Mouse (Mus musculus) limb, embryonic 13.5 days (tissue): ENCODE measurements at regions not wholly inside any gene's neighbourhood (a gene's known extent, or its start where the extent isn't known, plus 50 kb on each side); places are given as distances from the start of the nearest gene placed in this dataset.
A peak's percentile ranks its signal among the peaks of the same experiment; 100 is the strongest.

Experiments used
- ATAC-seq: fragments of 200-750 bp; cut with Nextera tagmentation; 2 replicates; pipeline ENCODE4 v1.8.0; 2017; ENCODE audit warnings: low read depth, moderate number of reproducible peaks, moderate TSS enrichment; ENCODE audit not compliant: low FRiP score
- H3K27ac ChIP-seq: fragments of 300-500 bp; sonication (generic); 2 replicates; pipeline ENCODE4 v1.5.1; 2015; ENCODE audit warnings: inconsistent platforms, mild to moderate bottlenecking, moderate library complexity
- H3K27me3 ChIP-seq: fragments of 300-500 bp; sonication (generic); 2 replicates; pipeline ENCODE4 v1.6.1; 2015; ENCODE audit warnings: mild to moderate bottlenecking, inconsistent platforms
- H3K36me3 ChIP-seq: fragments of 300-500 bp; sonication (generic); 2 replicates; pipeline ENCODE4 v1.6.1; 2015; ENCODE audit warnings: inconsistent platforms, mild to moderate bottlenecking, moderate library complexity
- H3K4me1 ChIP-seq: fragments of 300-500 bp; sonication (generic); 2 replicates; pipeline ENCODE4 v1.6.1; 2015; ENCODE audit warnings: inconsistent platforms
- H3K4me2 ChIP-seq: fragments of 300-500 bp; sonication (generic); replicated peaks from 2 replicates; pipeline ENCODE4 v1.6.1; 2015; ENCODE audit warnings: inconsistent platforms, mild to moderate bottlenecking, moderate library complexity
- H3K4me3 ChIP-seq: fragments of 300-500 bp; sonication (generic); 2 replicates; pipeline ENCODE4 v1.5.1; 2015; ENCODE audit warnings: moderate library complexity, mild to moderate bottlenecking, inconsistent platforms
- H3K9ac ChIP-seq: fragments of 300-500 bp; sonication (generic); 2 replicates; pipeline ENCODE4 v1.6.1; 2015; ENCODE audit warnings: mild to moderate bottlenecking, inconsistent platforms
- H3K9me3 ChIP-seq: fragments of 300-500 bp; sonication (generic); 2 replicates; pipeline ENCODE4 v1.6.1; 2016; ENCODE audit warnings: inconsistent platforms
- WGBS: fragments of 180-500 bp; shearing (Covaris S2); methylation state at CpG from one replicate; pipeline ENCODE4 v1.1.7; 2015; 5-methylcytosine and 5-hydroxymethylcytosine counted together

DNA sequence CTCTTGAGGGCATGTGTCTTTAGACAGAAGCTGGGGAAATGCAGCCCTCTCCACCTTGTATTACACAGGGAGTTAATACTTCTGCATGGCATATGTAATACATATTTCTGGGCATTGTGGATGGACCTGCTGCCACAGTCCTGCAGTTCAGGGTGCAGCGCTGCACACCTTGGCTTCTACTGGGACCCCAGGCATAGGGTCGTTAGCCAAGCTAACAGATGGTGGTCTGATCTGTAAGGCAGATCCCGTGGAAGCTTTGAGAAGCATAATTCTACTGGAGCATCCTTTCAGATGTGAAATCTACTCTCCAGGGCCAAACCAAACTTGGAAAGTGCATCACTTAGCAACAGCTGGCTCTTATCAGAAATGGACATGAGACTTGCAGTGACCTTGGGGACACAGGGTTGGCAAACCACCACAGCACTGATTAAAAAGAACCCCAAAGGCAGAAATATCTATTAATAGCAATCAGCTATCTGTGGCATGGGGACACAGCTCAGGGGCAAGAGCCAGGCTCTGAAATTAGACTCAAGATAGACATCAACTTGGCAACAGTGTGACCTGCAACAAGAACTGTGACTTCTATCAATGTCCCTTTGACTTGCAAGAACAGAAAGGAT lies 155.0 kb downstream of the Drd1 start:
- Histone ChIP-seq H3K4me1 (no peaks in the 10 kb centered on the region), H3K36me3 (no peaks in the 10 kb centered on the region), H3K27ac (no peak overlapping the region), H3K4me3 (no peak overlapping the region), H3K9me3 (no peaks in the 10 kb centered on the region), H3K9ac (no peak overlapping the region), H3K27me3 (no peaks in the 10 kb centered on the region), H3K4me2 (no peak overlapping the region)
- WGBS: 76% methylated on average over 3 of the region's 3 CpGs
- no peak for ATAC-seq

DNA sequence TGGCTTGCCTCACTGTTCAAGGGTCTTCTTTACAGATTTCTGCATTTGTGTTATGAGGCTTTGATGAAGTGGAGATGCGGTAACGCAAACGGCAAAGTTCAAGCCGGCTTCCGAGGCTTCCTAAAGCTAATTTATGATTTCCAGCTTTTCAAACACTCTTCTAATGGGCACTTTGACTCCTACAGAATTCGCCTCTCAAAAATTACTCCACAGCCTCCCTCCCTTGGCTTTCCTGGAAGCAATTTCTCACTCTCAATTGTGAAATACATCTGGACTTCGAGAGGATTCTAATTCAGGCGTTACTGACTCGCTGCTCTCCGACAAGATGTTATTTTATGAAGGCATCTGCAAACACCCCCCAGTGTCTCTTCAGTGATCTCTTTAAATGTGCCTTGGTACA lies 157.2 kb downstream of the Drd1 start:
- ATAC-seq: no peak
- H3K27ac ChIP-seq: no peak overlapping the region
- no peak overlapping the region for H3K4me3 ChIP-seq
- H3K9me3 ChIP-seq: no peaks in the 10 kb centered on the region
- no peaks in the 10 kb centered on the region for H3K27me3 ChIP-seq
- H3K9ac ChIP-seq: no peak overlapping the region
- WGBS: 61% methylated on average over 10 of the region's 10 CpGs
- H3K36me3 ChIP-seq: no peaks in the 10 kb centered on the region
- no peaks in the 10 kb centered on the region for H3K4me1 ChIP-seq
- no peak overlapping the region for H3K4me2 ChIP-seq

DNA sequence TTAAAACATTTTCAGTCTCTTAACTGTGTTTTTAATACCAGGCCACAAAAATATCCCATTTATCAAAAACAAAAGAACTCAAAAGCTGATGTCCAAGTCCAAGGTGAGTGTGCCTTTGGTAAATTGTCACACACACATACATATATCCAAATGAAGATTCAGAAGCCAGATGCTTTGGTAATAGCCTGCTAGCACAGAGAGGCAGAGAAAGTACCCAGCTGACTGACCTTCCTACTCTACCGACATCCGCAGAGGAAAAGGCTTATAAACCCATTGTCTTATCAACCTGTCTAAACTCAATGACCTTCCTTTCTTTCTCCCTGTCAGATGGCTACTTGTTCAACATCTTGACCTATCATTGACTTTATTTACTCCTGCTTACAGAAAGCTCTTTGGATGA lies 158.3 kb downstream of the Drd1 start:
- H3K9me3 ChIP-seq: no peaks in the 10 kb centered on the region
- ATAC-seq: no peak
- no peaks in the 10 kb centered on the region for H3K27me3 ChIP-seq
- H3K9ac ChIP-seq: no peak overlapping the region
- no peak overlapping the region for H3K4me2 ChIP-seq
- 92% methylated on average over 2 of the region's 2 CpGs for WGBS
- no peaks in the 10 kb centered on the region for H3K4me1 ChIP-seq
- H3K36me3 ChIP-seq: no peaks in the 10 kb centered on the region
- H3K4me3 ChIP-seq: no peak overlapping the region
- no peak overlapping the region for H3K27ac ChIP-seq

DNA sequence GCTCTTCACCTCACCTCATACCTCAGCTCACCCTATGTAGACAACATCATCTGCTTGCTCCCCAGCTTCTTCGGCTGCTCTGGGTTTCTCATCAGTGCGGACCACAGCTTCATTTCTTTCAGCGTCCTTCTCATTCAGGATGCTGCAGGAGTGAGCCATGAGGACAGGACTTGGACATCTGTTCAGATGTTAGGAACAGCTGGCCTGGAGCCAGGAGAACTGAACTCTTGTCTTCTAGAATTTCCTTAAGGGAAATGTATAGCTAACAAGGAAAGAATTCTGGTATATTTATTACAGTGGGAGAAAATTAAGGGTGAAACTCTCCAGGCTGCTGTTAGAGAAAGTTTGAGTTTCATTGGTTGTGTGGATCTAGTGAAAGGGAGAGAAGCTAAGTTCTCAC lies 167.1 kb downstream of the Drd1 start:
- no peaks in the 10 kb centered on the region for H3K27me3 ChIP-seq
- no peaks in the 10 kb centered on the region for H3K9me3 ChIP-seq
- no peaks in the 10 kb centered on the region for H3K4me1 ChIP-seq
- no peak overlapping the region for H3K4me2 ChIP-seq
- H3K36me3 ChIP-seq: no peaks in the 10 kb centered on the region
- H3K9ac ChIP-seq: no peak overlapping the region
- no peak overlapping the region for H3K27ac ChIP-seq
- 89% methylated on average over 3 of the region's 3 CpGs for whole genome bisulfite sequencing
- H3K4me3 ChIP-seq: no peak overlapping the region
- no peak for ATAC-seq

DNA sequence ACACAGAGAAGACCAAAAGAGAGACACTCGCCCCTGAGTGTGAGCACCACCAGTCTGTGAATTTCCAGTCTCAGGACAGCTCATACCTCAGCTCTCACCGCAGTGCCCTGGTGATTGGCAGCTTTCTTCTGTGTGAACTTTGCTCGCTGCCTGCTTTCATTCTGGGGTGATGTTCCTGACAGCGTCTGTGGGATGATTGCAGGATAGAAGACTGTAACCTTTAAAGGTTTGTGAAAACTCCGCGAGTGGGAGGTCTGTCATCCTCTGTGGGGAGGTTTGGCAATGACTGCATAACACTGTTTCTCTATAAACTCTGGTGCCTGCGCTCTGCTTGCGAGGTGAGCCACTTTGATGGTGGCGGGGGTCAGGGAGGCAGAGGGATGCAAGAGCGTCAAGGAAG lies 169.7 kb downstream of the Drd1 start:
- WGBS: 80% methylated on average over 10 of the region's 10 CpGs
- Histone ChIP-seq H3K4me1 (0 out of 2 replicates have a peak, but pooled peaks cover 2% of the 10 kb centered on the region), H3K27me3 (no peaks in the 10 kb centered on the region), H3K36me3 (no peaks in the 10 kb centered on the region), H3K4me2 (no peak overlapping the region), H3K27ac (no peak overlapping the region), H3K9ac (no peak overlapping the region), H3K4me3 (no peak overlapping the region), H3K9me3 (no peaks in the 10 kb centered on the region)
- ATAC-seq: no peak

DNA sequence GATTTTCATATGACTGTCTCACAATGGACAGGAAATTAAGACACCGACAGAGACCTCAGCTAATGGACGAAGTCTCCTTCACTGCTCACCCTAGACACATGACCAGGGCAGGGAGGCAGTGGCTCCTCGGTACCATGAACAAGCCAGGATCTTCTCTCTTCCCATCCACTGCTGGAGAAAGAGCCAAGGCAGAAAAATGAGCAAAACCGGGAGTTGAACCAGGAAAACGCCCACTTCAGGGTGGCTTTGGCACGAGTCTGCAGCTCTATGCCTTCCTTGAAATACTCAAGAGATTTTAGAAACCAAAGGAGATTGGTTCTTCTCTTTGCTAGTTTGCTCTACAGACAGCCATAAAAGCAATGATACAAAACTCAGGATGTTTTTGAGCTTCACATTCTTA lies 172.3 kb downstream of the Drd1 start:
- Histone ChIP-seq H3K9ac (no peak overlapping the region), H3K4me2 (no peak overlapping the region), H3K9me3 (peaks cover 5% of the 10 kb centered on the region; the same call in 1 of the 2 replicates), H3K4me1 (0 out of 2 replicates have a peak, but pooled peaks cover 3% of the 10 kb centered on the region), H3K27me3 (no peaks in the 10 kb centered on the region), H3K4me3 (no peak overlapping the region), H3K36me3 (no peaks in the 10 kb centered on the region), H3K27ac (no peak overlapping the region)
- no peak for ATAC-seq
- WGBS: 79% methylated on average over 6 of the region's 6 CpGs

DNA sequence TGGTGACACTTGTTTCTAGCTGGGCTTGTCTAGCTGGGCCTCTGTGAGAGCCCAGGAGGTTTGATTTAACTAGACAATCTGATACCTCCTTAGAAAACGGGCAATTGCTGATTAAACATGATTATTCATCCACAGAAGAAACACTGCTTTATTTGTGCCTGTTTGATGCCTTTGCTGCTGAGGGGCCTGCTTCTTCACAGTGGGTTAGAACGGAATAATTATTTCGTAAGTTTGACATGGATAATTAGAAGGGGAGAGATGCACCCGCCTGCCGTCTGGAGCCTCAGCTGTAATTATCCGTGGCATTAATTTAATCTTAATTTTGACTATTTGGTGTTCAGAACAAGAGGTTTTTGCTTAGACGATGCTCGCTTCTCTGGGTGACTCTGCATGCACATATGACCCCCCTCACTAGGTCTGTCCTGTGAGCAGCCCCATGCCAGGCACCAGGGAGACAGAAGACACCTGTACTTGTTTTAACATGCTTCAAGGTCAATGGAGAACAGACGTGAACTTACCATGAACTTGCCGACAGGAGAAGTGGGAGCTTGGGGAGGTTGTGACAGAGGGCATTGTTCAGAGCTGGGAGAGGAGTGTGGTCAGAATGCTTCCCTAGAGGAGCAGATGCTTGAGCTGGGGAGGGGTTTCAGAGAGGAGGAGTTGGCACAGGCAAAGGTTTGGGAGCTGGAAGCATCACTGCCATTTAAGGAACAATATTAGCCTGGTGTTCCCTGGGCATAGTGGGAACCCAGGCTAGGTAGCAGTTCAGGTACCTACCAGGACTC lies 174.8 kb downstream of the Drd1 start:
- Histone ChIP-seq H3K27me3 (no peaks in the 10 kb centered on the region), H3K4me2 (no peak overlapping the region), H3K4me1 (0 out of 2 replicates have a peak, but pooled peaks cover 3% of the 10 kb centered on the region), H3K9me3 (peaks cover 5% of the 10 kb centered on the region; the same call in 1 of the 2 replicates), H3K36me3 (no peaks in the 10 kb centered on the region), H3K27ac (no peak overlapping the region), H3K9ac (no peak overlapping the region), H3K4me3 (no peak overlapping the region)
- no peak for ATAC-seq
- 72% methylated on average over 10 of the region's 10 CpGs for WGBS

DNA sequence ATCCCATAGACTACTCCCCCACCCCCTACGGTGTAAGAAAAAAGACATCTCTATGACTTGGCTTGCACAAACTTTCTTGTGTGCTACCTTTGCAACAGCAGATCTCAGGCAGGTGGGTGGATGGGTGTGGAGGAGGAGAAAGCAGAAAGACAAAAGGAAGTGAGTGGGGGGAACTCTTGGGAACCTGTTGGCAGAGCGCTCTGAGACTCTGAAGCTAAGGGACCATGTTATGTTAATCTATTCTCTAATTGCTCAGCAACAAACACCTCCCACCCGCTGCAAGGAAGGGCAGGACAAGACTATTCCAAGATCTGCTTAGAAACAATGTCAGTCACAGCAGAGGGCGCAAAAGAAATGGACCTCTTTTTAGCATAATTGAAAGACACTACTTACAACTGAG lies 180.0 kb downstream of the Drd1 start:
- ATAC-seq: no peak
- WGBS: 80% methylated on average over 4 of the region's 4 CpGs
- H3K27me3 ChIP-seq: no peaks in the 10 kb centered on the region

DNA sequence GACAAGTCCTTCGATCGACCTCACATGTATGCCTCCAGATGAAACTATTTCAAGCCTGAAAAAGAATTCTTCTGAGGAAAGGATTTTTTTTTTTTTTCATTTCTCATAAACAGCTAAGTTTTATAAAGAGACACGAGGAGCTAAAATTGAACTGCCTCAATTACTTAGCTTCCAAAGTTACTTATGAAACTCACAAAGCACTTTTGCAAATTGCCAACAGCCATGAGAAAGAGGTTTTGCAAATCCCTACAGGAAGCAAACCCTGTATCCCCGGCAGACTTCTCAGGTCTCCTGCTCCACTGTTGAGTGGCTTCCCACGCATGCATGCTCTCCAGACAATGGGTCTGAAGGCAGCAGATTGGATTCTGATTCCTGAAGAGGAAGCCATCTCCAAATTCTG lies 190.2 kb downstream of the Drd1 start:
- H3K27ac ChIP-seq: no peak overlapping the region
- no peak overlapping the region for H3K4me2 ChIP-seq
- 72% methylated on average over 5 of the region's 5 CpGs for WGBS
- H3K4me3 ChIP-seq: no peak overlapping the region
- no peaks in the 10 kb centered on the region for H3K4me1 ChIP-seq
- no peak overlapping the region for H3K9ac ChIP-seq
- no peak for ATAC-seq
- no peaks in the 10 kb centered on the region for H3K36me3 ChIP-seq
- H3K27me3 ChIP-seq: peaks cover 6% of the 10 kb centered on the region; the same call in 1 of the 2 replicates
- no peaks in the 10 kb centered on the region for H3K9me3 ChIP-seq

More for the DNA sequence above, 180.0 kb downstream of the Drd1 start:
- Histone ChIP-seq H3K4me3 (no peak overlapping the region), H3K9me3 (peaks cover 5% of the 10 kb centered on the region; the same call in 1 of the 2 replicates), H3K9ac (no peak overlapping the region), H3K27ac (no peak overlapping the region), H3K4me1 (no peaks in the 10 kb centered on the region), H3K36me3 (no peaks in the 10 kb centered on the region), H3K4me2 (no peak overlapping the region)

DNA sequence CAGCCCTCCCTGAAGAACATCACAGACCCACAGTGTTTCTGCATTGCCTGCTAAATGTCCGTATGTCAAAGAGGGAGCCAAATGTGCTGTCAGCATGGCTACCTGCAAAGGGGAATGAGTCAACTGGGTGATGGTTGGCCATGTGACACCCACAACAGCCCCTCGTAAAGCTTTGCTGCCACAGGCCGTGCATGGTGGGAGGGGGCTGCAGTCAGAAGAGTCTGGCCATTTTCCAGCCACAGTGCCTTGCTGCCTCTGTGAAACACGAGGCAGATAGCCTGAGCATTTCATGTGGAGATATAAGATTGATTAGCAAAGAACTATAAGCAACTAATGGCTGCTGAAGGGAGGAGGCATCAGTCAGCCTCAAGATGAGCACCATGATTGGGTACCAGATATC lies 193.2 kb downstream of the Drd1 start:
- Histone ChIP-seq H3K27ac (no peak overlapping the region), H3K27me3 (peaks cover 10% of the 10 kb centered on the region), H3K36me3 (no peaks in the 10 kb centered on the region), H3K4me3 (no peak overlapping the region), H3K9ac (no peak overlapping the region), H3K4me2 (peak overlapping the region; percentile 31; the same call in 1 of the 2 replicates), H3K4me1 (no peaks in the 10 kb centered on the region), H3K9me3 (no peaks in the 10 kb centered on the region)
- ATAC-seq: no peak
- 9% methylated on average over 4 of the region's 4 CpGs for WGBS

DNA sequence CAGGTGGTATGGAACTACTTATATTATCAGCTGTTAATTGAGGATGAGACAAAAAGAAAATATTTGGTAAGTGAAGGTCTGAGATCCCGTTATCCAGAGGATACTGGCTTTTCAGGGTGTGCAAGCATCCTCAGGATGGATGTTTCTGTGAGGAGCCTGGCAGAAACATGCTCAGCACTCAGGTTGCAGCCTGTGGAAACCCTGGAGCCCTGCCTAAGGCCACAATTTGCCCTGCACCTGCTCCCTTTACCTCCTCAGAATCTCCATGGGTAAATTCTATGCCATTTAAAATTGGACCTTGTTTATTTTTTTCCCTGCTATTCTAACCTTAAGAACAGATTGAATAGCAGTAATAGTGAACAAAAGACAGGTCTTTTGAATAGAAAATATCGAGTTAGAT lies 201.3 kb downstream of the Drd1 start:
- H3K27me3 ChIP-seq: peaks cover 17% of the 10 kb centered on the region
- H3K4me1 ChIP-seq: no peaks in the 10 kb centered on the region
- H3K36me3 ChIP-seq: no peaks in the 10 kb centered on the region
- no peak for ATAC-seq
- H3K27ac ChIP-seq: no peak overlapping the region
- no peak overlapping the region for H3K4me2 ChIP-seq
- no peaks in the 10 kb centered on the region for H3K9me3 ChIP-seq
- H3K4me3 ChIP-seq: no peak overlapping the region
- WGBS: 76% methylated on average over 2 of the region's 2 CpGs
- H3K9ac ChIP-seq: no peak overlapping the region

DNA sequence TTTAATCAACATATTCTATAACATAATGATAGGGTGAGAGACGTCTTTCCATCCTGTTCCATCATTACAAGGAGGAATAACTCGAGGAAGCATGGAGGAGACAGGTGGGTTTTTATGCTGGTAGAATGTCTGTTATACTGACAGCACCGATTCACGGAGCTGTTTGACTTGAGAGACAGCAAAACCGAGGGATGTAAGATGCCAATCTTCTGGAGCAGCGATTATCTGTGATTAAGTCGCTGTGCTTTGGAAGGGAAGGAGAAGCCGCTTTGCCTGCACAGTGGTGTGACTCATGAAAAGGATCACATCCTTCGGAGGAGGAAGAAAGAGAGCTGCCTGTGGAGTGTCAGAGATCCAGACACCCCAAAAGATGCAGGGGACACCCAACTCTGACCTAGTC lies 205.4 kb downstream of the Drd1 start:
- no peak overlapping the region for H3K27ac ChIP-seq
- WGBS: 85% methylated on average over 9 of the region's 9 CpGs
- H3K9ac ChIP-seq: no peak overlapping the region
- H3K27me3 ChIP-seq: peaks cover 3% of the 10 kb centered on the region; the same call in 1 of the 2 replicates
- ATAC-seq: no peak
- no peaks in the 10 kb centered on the region for H3K4me1 ChIP-seq
- no peaks in the 10 kb centered on the region for H3K9me3 ChIP-seq
- no peak overlapping the region for H3K4me3 ChIP-seq
- H3K36me3 ChIP-seq: no peaks in the 10 kb centered on the region
- no peak overlapping the region for H3K4me2 ChIP-seq
